ENCODE assay signal across 20 mouse cellular contexts in genomic region chr6:121090786-121091185, GRCm38 (mm10). TPM values are rescaled to one million over a fixed set of nuclear protein-coding genes. Genes with fewer than 3 reads are reported as not detected.
A peak's percentile ranks its signal among the peaks of the same experiment; 100 is the strongest.
DNase-seq lines count a peak whose midpoint lies in the region; ATAC-seq and TF ChIP-seq lines count a peak whose summit lies in the region.
"Had no signal": no experiment of that assay in that cellular context is flagged by ENCODE, and none has a peak within 500 bp of the region (broad histone marks: within the 10 kb centered on the region; RNA-seq: fewer than 3 reads in every experiment).

No protein-coding gene starts in this region.

- H3K36me3 ChIP-seq in heart, embryonic 13.5 days, result peaks cover 41% of the 10 kb centered on the region
- no peaks in the 10 kb centered on the region for H3K36me3 ChIP-seq in heart, embryonic 11.5 days (ENCODE audit: control insufficient read depth, insufficient read depth, low read length)
- no peaks in the 10 kb centered on the region for H3K36me3 ChIP-seq in stomach, embryonic 16.5 days (ENCODE audit: control insufficient read depth, insufficient read depth, low read length)
- H3K36me3 ChIP-seq in stomach, postnatal 0 days (ENCODE audit: control insufficient read depth, insufficient read depth, low read length), result no peaks in the 10 kb centered on the region
- H3K36me3 ChIP-seq: embryonic facial prominence, embryonic 12.5 days; forebrain, embryonic 15.5 days had no signal

- TF ChIP-seq CTCF in gastrocnemius, adult 2 months (IDR thresholded peaks at IDR 0.05), result no peak
- no peak for TF ChIP-seq CTCF in stomach, postnatal 0 days (IDR thresholded peaks at IDR 0.05; ENCODE audit: low read depth)

- whole genome bisulfite sequencing in heart, embryonic 13.5 days, result 82% methylated on average over 11 of the region's 11 CpGs
- 90% methylated on average over 11 of the region's 11 CpGs for WGBS in heart, embryonic 11.5 days (ENCODE audit: insufficient replicate concordance)
- WGBS in stomach, embryonic 16.5 days, result 89% methylated on average over 11 of the region's 11 CpGs
- WGBS in stomach, postnatal 0 days, result 77% methylated on average over 11 of the region's 11 CpGs

- peak overlapping the region; percentile 24; the same call in 1 of the 2 replicates for H3K27ac ChIP-seq in gastrocnemius, adult 2 months
- 0 out of 2 replicates have a peak overlapping the region, but pooled peaks have one; percentile 39 for H3K27ac ChIP-seq in heart, embryonic 13.5 days (replicated peaks)
- no peak overlapping the region for H3K27ac ChIP-seq in heart, embryonic 11.5 days (ENCODE audit: low read depth, low read length)
- H3K27ac ChIP-seq in stomach, embryonic 16.5 days (ENCODE audit: low read length), result 0 out of 2 replicates have a peak overlapping the region, but pooled peaks have one; percentile 2
- H3K27ac ChIP-seq in stomach, postnatal 0 days (replicated peaks), result no peak overlapping the region
- H3K27ac ChIP-seq: embryonic facial prominence, embryonic 12.5 days; forebrain, embryonic 15.5 days; hindbrain, embryonic 13.5 days; hindbrain, postnatal 0 days had no signal

- no peak for TF ChIP-seq EP300 in stomach, postnatal 0 days (optimal IDR thresholded peaks at IDR 0.05)

- H3K9ac ChIP-seq in heart, embryonic 13.5 days, result no peak overlapping the region; the same call in 1 of the 2 replicates
- H3K9ac ChIP-seq in heart, embryonic 11.5 days (ENCODE audit: low read depth, low read length), result no peak overlapping the region
- H3K9ac ChIP-seq in stomach, embryonic 16.5 days (ENCODE audit: low read length), result no peak overlapping the region
- no peak overlapping the region for H3K9ac ChIP-seq in stomach, postnatal 0 days (ENCODE audit: low read length)
- H3K9ac ChIP-seq: embryonic facial prominence, embryonic 12.5 days; forebrain, embryonic 15.5 days; hindbrain, embryonic 13.5 days had no signal

- H3K4me2 ChIP-seq in heart, embryonic 13.5 days, result no peak overlapping the region
- no peak overlapping the region for H3K4me2 ChIP-seq in heart, embryonic 11.5 days
- H3K4me2 ChIP-seq in stomach, embryonic 16.5 days (ENCODE audit: low read depth, low read length), result no peak overlapping the region
- H3K4me2 ChIP-seq in stomach, postnatal 0 days (replicated peaks; ENCODE audit: low read depth), result no peak overlapping the region
- H3K4me2 ChIP-seq: embryonic facial prominence, embryonic 12.5 days; forebrain, embryonic 15.5 days; hindbrain, embryonic 13.5 days had no signal

- H3K9me3 ChIP-seq in heart, embryonic 13.5 days, result no peaks in the 10 kb centered on the region
- no peaks in the 10 kb centered on the region for H3K9me3 ChIP-seq in heart, embryonic 11.5 days (replicated peaks; ENCODE audit: control insufficient read depth, low read length)
- no peaks in the 10 kb centered on the region for H3K9me3 ChIP-seq in stomach, embryonic 16.5 days (replicated peaks; ENCODE audit: control insufficient read depth, low read length)
- H3K9me3 ChIP-seq in stomach, postnatal 0 days (ENCODE audit: control insufficient read depth, low read length), result no peaks in the 10 kb centered on the region
- H3K9me3 ChIP-seq: embryonic facial prominence, embryonic 12.5 days; forebrain, embryonic 15.5 days had no signal

- no peak for ATAC-seq in heart, embryonic 13.5 days (ENCODE audit: extremely low read depth, insufficient number of reproducible peaks, low FRiP score, low TSS enrichment)
- no peak for ATAC-seq in heart, embryonic 11.5 days (replicated peaks; ENCODE audit: insufficient number of reproducible peaks, low FRiP score, low TSS enrichment)
- no peak for ATAC-seq in stomach, embryonic 16.5 days (ENCODE audit: insufficient read depth, low FRiP score)
- no peak for ATAC-seq in stomach, postnatal 0 days (ENCODE audit: low FRiP score, low TSS enrichment)
- ATAC-seq: activated CD4-positive, CD25-positive, alpha-beta regulatory T cell, adult 4 months; forebrain, embryonic 15.5 days; hindbrain, postnatal 0 days; Patski had no signal

- no peak for DNase-seq in gastrocnemius, adult 2 months
- DNase-seq in gastrocnemius, postnatal 14 days, result no peak
- peak; percentile 35 for DNase-seq in heart, postnatal 4 days
- DNase-seq in heart, adult 8-10 months (ENCODE audit: low spot score), result no peak
- no peak for DNase-seq in stomach, postnatal 0 days (ENCODE audit: low spot score)
- DNase-seq: adrenal gland, postnatal 14 days; cerebellum, adult 11-12 months; cerebellum, adult 9-10 months; cerebellum, postnatal 25 days; gastrocnemius, postnatal 10 days; kidney, adult 11 months had no signal

- H3K27me3 ChIP-seq in heart, embryonic 13.5 days (replicated peaks), result no peaks in the 10 kb centered on the region
- H3K27me3 ChIP-seq in heart, embryonic 11.5 days (ENCODE audit: control insufficient read depth, insufficient read depth, low read length), result no peaks in the 10 kb centered on the region
- no peaks in the 10 kb centered on the region for H3K27me3 ChIP-seq in stomach, embryonic 16.5 days (ENCODE audit: control insufficient read depth, insufficient read depth, low read length)
- H3K27me3 ChIP-seq in stomach, postnatal 0 days (ENCODE audit: control insufficient read depth, insufficient read depth, low read length), result no peaks in the 10 kb centered on the region
- H3K27me3 ChIP-seq: embryonic facial prominence, embryonic 12.5 days; forebrain, embryonic 15.5 days; hindbrain, embryonic 13.5 days; Patski had no signal

- peaks cover 85% of the 10 kb centered on the region for H3K4me1 ChIP-seq in heart, embryonic 13.5 days
- H3K4me1 ChIP-seq in heart, embryonic 11.5 days (ENCODE audit: control insufficient read depth, insufficient read depth, low read length), result peaks cover 38% of the 10 kb centered on the region
- H3K4me1 ChIP-seq in stomach, embryonic 16.5 days (ENCODE audit: control insufficient read depth, insufficient read depth, low read length), result peaks cover 19% of the 10 kb centered on the region
- H3K4me1 ChIP-seq in stomach, postnatal 0 days (replicated peaks; ENCODE audit: control insufficient read depth, insufficient read depth), result peaks cover 3% of the 10 kb centered on the region; the same call in 1 of the 2 replicates

- intact Hi-C loops in gastrocnemius, adult 2 months (cut with DNase I), result no loop called here
- intact Hi-C loops in gastrocnemius, postnatal 14 days (cut with DNase I; ENCODE audit: low total_unique reads), result no loop called here

- no peak overlapping the region for H3K4me3 ChIP-seq in gastrocnemius, adult 2 months
- H3K4me3 ChIP-seq in heart, embryonic 13.5 days, result no peak overlapping the region
- no peak overlapping the region for H3K4me3 ChIP-seq in heart, embryonic 11.5 days (ENCODE audit: low read depth, low read length)
- H3K4me3 ChIP-seq in stomach, embryonic 16.5 days (replicated peaks; ENCODE audit: low read length), result no peak overlapping the region
- no peak overlapping the region for H3K4me3 ChIP-seq in stomach, postnatal 0 days (ENCODE audit: low read depth, low read length)
- H3K4me3 ChIP-seq: embryonic facial prominence, embryonic 12.5 days; forebrain, embryonic 15.5 days; hindbrain, embryonic 13.5 days had no signal

RNA-seq across cellular contexts. Expression of gene Mical3, which starts 40.0 kb away (rescaled TPM):
- 10 to 100 TPM; 53.3 to 71.9 TPM for total RNA-seq in gastrocnemius, adult 2 months (2021)
- 10 to 100 TPM; 45.6 to 53.0 TPM for total RNA-seq in gastrocnemius, postnatal 14 days (2021)
- 28.2 and 29.2 TPM in 2 replicates for polyA plus RNA-seq in heart, embryonic 13.5 days (2015; fragmentation: Nextera tagmentation; extraction: Ambion mirVana)
- polyA plus RNA-seq in heart, embryonic 11.5 days (2014; fragmentation: Nextera tagmentation; extraction: Ambion mirVana), result 32.3 and 53.2 TPM in 2 replicates
- 100 to 1,000 TPM; 201 to 216 TPM for total RNA-seq in heart, postnatal 4 days (2021)
- total RNA-seq in heart, adult 8-10 months (2022), result 100 to 1,000 TPM; 112 to 130 (median 120) TPM
- polyA plus RNA-seq in stomach, embryonic 16.5 days (2015; fragmentation: Nextera tagmentation; extraction: Ambion mirVana), result 8.9 and 11.5 TPM in 2 replicates
- polyA plus RNA-seq in stomach, postnatal 0 days (2015; fragmentation: Nextera tagmentation; extraction: Ambion mirVana), result 4.1 and 4.5 TPM in 2 replicates

Comparison
In these comparisons a context has a peak if more than half of its experiments do, and no peak if none do; other contexts are left out.
1. H3K27ac ChIP-seq: peak in gastrocnemius, adult 2 months (single experiment), heart, embryonic 13.5 days (single experiment) and stomach, embryonic 16.5 days (single experiment); none in heart, embryonic 11.5 days (single experiment) and stomach, postnatal 0 days (single experiment).